Mouse (Mus musculus) heart, postnatal 36 days (tissue): Measurements from ENCODE around the gene Zfp113. TPM values are rescaled to one million over a fixed set of nuclear protein-coding genes. Genes with fewer than 3 reads are reported as not detected.

Experiments
- DNase-seq, 2 experiments: peaks; one replicate each; pipeline ENCODE4 v3.0.0; 2021 to 2022
- intact Hi-C: fragments of 180-260 bp; cut with DNase I; formaldehyde crosslinking; loops from one replicate; pipeline ENCODE4 v1.15.1; 2025
- total RNA-seq, 2 experiments: library from RNA; stranded (reverse); gene quantifications; 2 replicates each; pipeline ENCODE4 v1.2.3; 2021

The Zfp113 gene
- total RNA-seq = 1 to 10 TPM; 7.3 to 8.3 TPM

- peak; percentile 81 to 86 for DNase-seq
- intact Hi-C loops = loop anchor here (1.0 to 5.0 kb wide), 4 partner anchors 39 to 363 kb away; partner anchors contain the start of genes Zkscan1 and Zscan21
Observed at GRCm38 (mm10) chr5:138155443-138155976, at the start of gene Zfp113. Zfp113 (minus strand) TSS chr5:138155744.

GRCm38 (mm10) chr5:138202086-138202485 is 46.5 kb upstream of the Zfp113 start:
- no peak for DNase-seq
- intact Hi-C loops = no loop called here

DNA sequence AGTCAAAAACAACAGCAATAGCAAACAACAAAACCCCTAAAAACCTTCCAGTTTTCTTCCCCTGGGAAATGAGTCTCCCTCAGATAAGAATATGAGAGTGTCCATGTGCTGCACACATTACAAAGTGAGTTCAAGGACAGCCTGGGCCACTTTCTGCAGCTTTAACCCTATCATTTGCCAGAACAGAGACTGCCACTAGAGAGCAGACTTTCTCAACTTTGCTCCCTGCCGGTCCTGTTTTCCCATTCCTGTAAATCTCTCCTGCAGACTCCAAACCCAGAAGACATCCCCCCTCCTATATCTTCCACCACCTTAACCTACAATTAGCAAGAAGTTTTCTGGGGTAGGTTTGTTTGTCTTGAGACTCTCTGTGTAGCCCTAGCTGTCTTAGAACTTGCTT is 44.0 kb upstream of the Zfp113 start:
- intact Hi-C loops = no loop called here
- no peak for DNase-seq

DNA sequence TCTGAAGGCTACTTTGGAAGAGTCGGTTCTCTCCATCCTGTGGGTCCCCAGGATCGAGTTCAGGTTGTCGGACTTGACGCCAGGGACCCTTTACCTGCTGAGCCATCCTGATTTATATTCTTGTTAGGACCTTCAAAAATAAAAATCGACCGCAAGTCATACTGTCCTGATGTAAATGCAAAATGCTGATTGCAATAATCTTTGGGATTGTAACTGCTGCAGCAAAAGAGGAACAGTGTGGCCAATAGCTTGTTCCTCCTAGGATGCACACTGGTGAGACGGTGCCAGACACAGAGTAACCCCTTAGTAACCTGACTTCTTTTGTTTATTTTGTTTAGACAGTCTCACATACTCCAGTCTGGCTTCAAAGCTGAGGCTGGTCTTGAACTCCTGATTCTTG is 39.9 kb upstream of the Zfp113 start:
- intact Hi-C loops = no loop called here
- DNase-seq = no peak

DNA sequence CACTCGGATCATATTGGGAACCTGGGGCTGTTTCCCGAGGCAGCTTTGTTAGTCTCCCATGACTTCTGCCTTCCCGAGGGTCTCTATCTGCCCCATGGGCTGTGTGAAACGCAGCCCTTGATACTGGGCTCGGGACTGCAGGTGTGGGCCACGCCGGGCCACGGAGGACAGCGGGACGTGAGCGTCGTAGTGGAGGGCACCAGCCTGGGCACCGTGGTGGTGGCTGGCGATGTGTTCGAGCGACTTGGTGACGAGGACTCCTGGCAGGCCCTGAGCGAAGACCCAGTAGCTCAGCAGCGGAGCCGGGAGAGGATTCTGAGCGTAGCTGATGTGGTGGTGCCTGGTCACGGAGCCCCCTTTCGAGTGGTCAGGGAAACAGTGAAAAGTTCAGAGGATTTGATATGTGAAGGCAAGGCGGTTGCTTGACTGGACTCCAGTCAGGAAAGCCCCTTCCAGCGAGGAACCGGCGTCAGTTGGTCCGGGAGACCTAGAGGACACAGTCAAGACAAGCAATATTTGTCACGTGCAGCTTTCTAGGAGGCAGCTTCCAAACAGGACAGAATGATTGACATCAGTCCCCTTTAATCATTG is 39.3 kb upstream of the Zfp113 start:
- DNase-seq = peak in 1 of 2 experiments; percentile 41
- intact Hi-C loops = no loop called here

DNA sequence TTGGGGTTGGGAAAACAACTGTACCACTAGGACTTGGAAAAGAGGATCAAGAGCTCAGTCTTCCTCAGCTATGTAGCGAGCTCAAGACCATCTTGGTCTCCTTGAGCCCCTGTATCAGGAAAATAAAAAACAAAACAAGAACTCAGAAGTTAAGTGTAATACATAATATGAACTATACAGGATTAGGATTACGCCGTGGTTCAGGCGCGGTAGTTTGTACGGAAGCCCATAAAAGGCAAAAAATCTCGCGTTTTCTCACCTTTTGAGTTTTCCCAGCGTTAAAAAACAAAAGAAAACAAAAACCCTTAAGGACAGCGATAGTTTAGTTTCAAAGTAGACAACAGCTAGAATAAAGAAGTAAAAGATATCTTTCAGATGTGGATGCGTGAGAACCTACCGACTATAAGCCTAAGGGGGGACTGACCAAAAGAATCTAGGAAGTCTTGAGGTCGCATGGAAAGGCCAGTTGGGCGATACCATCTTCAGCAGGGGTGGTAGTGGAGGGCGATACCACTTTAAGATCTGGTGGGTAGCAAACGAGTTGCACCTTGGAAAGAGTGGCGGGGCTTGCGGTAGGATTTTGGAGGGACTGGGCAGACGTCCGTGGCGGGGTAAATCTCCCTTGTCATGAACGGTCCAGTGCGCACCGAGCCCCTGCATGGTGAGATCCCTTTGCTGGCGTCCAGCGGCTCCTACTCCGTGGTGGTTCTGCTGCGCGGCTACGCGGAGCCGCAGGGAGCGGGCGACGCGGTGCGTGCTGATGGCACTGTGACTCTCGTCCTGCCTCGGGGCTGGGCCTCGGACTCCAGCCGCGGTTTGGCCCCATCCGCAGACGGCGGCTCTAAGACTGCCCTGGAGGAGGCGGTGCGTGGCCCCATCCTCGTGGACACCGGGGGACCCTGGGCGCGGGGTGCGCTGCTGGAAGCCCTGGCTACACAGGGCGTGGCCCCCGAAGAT is 38.5 kb upstream of the Zfp113 start, which contains the start of gene Mblac1:
Mblac1 (plus strand) TSS at position 544 of the 957 bp plus-strand sequence.
- intact Hi-C loops = no loop called here
- DNase-seq = peak; percentile 87 to 91

DNA sequence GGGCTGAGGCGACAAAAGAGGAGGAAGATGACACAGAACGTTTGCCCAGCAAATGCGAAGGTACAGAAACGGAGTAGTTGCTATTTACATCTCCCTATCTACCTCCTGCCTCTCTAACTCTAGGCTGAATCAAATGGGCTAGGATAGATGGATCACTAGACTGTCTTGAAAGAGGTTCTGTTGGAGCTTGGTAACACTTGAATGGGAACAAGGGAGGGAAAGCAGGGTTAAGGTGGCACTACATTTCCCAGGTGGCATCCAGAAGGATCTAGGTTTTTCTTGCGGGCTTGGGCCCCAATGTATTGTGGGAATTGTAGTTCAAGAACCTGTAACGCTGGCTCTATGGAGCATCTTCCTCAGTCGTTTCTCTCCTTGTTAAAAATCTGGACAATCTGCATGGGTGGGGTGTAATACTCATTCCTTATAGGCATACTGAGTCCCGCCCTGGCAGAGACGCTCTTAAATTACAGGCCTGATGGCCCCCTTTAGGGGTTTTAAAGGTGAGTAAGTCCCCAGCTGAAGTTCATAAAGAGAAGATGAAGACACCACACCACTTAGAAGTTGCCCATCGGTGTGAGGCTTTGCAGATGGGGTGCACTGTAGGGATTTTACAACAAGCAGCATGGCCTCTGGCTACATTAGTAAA is 32.2 kb upstream of the Zfp113 start:
- intact Hi-C loops = loop anchor here (2.0 kb wide), 2 partner anchors 15 to 27 kb away; partner anchors contain the start of genes Ap4m1, Cops6 and Mcm7
- peak; percentile 71 to 77 for DNase-seq

- intact Hi-C loops = loop anchor here (2.0 kb wide), 2 partner anchors 14 to 26 kb away; partner anchors contain the start of genes Ap4m1, Cops6 and Mcm7
Observed at GRCm38 (mm10) chr5:138186950-138187638, 31.6 kb upstream of the Zfp113 start, which contains the start of the genes Taf6 and Cnpy4. Taf6 (minus strand) TSS chr5:138187451. Cnpy4 (plus strand) TSS chr5:138187485.

DNA sequence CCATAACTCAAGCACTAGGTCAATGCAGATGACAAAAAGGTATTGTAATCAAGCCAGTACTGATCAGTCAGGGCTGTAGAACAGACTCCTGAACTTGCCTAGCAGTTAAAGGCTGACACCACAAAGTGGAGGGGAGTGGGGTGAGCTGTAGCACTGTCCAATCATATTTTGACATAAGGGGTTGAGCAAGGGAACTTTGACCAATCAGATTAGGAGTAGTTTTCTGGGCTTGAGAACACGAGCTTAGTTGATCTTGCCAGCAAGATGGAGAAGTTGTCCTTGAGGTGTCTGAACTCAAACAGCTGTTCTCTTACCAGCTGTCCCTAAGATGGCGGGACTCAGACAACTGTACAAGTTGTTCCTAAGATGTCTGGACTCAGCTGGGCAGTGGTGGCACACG is 17.7 kb upstream of the Zfp113 start:
- no peak for DNase-seq
- intact Hi-C loops = loop anchor here (2.0 kb wide), 1 partner anchor 14 kb away; the partner anchor contains the start of genes Cnpy4 and Taf6

More at GRCm38 (mm10) chr5:138186950-138187638, 31.6 kb upstream of the Zfp113 start, which contains the start of the genes Taf6 and Cnpy4:
- peak; percentile 83 to 87 for DNase-seq

GRCm38 (mm10) chr5:138171695-138172491 is 16.3 kb upstream of the Zfp113 start, which contains the start of the genes Ap4m1 and Mcm7:
Ap4m1 (plus strand) TSS chr5:138172002.
Mcm7 (minus strand) TSS chr5:138172422.
- DNase-seq = peak; percentile 98 to 99
- intact Hi-C loops = loop anchor here (2.0 kb wide), 1 partner anchor 15 kb away; the partner anchor contains the start of genes Cnpy4 and Taf6

GRCm38 (mm10) chr5:138170936-138171561 is 15.5 kb upstream of the Zfp113 start:
- peak; percentile 97 to 98 for DNase-seq
- intact Hi-C loops = loop anchor here (1.0 kb wide), 1 partner anchor 10 kb away; the partner anchor contains the start of gene Cops6

GRCm38 (mm10) chr5:138165594-138165993 is 10.1 kb upstream of the Zfp113 start:
- intact Hi-C loops = loop anchor here (10.0 kb wide), 1 partner anchor 641 kb away; no protein-coding TSS in a partner anchor
- DNase-seq = no peak

- intact Hi-C loops = loop anchor here (10.0 kb wide), 1 partner anchor 639 kb away; no protein-coding TSS in a partner anchor
- DNase-seq = no peak
Observed at GRCm38 (mm10) chr5:138163610-138164009, 8.1 kb upstream of the Zfp113 start.

- intact Hi-C loops = loop anchor here (10.0 kb wide), 1 partner anchor 638 kb away; no protein-coding TSS in a partner anchor
Observed at GRCm38 (mm10) chr5:138163046-138163445, 7.5 kb upstream of the Zfp113 start.

GRCm38 (mm10) chr5:138160842-138161665 is 5.5 kb upstream of the Zfp113 start, which contains the start of gene Cops6:
Cops6 (plus strand) TSS chr5:138161071.
- DNase-seq = peak; percentile 94 to 96
- intact Hi-C loops = loop anchor here (1.0 to 10.0 kb wide), 3 partner anchors 9 to 636 kb away; partner anchors contain the start of genes Cnpy4 and Taf6

More at GRCm38 (mm10) chr5:138163046-138163445, 7.5 kb upstream of the Zfp113 start:
- no peak for DNase-seq

DNA sequence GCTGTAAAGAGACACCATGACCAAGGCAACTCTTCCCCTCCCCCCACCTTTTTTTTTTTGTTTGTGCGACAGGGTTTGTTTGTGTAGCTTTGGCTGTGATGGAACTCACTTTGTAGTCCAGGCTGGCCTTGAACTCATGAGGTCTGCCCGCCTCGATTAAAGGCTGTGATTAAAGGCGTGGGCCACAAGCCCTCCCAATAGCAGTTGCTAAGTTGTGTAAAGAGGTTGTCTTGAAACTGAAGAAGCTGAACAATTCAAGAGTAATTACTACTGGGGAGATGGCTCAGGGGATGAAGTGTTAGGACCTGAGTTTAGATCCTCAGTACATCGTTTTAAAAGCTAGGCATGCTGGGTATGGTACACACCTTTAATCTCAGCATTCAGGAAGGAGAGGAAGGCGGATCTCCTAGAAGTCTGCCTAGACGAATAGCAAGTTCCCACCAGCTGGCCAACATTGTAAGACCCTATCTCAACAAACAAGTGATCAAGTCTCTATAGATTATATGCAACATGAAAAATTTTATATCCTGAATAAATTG is 4.7 kb upstream of the Zfp113 start:
- no peak for DNase-seq
- intact Hi-C loops = loop anchor here (2.0 to 10.0 kb wide), 2 partner anchors 27 to 635 kb away; partner anchors contain the start of genes Cnpy4 and Taf6
